Mouse (Mus musculus) cerebellum, adult (tissue): ENCODE measurements around the gene Setd5.

Experiments
- ATAC-seq: cut with Nextera tagmentation; 2 replicates; pipeline ENCODE4 v1.9.2; 2017; ENCODE audit warnings: mild to moderate bottlenecking, moderate library complexity, mixed read lengths; ENCODE audit not compliant: insufficient number of reproducible peaks, low FRiP score, low TSS enrichment

The Setd5 gene

DNA sequence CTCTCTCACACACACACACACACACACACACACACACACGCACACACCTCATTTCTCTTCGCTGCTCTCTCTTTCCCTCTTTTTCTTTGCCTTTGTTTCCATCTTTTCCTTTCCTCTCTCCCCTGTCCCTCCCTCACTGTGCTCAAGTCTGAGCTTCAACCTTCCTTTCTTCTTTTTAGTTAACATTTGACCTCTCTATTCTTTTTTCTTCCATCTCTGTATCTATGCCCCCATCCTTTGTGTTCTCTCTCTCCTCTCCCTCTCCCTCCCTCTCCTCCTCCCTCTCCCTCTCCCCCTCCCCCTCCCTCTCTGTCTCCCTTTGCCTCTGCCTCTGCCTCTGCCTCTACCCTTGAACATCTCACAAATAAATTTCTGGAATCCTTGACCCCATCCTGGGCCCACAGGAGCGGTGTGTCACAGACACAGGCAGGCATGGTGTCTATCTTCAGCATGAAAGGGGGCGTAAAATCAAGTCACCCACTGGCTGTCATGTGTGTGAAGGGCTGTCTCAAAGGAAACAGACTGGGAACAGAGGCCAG lies 102.1 kb downstream of the Setd5 start:
- ATAC-seq: no peak

- ATAC-seq: no peak; the same call in 1 of the 2 replicates
These were observed 107.0 kb downstream of the Setd5 start for GRCm38 (mm10) chr6:113184163-113184562.

DNA sequence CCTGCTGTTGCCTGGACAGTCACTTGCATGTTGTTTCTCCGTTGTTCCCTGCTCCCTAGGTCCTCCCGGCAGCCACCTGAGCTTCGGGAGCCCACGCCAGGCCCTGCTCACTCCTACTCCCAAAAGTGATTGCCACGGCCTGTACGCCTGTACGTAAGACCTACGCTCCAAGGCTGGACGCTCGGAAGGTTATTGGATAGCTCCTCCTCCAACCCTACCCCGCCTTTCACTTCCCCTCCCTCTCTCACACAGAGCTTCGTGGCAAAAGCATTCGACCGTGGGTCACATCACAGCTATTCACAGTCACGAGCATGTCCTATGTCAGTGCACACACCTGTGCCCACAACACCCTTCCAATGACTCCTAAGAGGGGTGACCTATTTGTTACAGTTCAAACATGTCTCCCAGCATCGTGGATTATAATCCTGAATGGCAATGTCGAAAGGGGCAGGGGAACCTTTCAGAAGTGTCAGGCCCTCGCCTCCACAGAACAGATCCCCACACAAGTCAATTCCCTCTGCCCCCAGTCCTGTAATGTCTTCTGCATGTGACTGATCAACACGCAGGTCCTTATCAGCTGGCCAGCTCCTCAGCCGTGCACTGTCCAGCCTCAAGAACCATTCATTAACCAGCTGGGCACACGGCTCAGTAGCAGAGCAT lies 107.8 kb downstream of the Setd5 start:
- ATAC-seq: no peak

DNA sequence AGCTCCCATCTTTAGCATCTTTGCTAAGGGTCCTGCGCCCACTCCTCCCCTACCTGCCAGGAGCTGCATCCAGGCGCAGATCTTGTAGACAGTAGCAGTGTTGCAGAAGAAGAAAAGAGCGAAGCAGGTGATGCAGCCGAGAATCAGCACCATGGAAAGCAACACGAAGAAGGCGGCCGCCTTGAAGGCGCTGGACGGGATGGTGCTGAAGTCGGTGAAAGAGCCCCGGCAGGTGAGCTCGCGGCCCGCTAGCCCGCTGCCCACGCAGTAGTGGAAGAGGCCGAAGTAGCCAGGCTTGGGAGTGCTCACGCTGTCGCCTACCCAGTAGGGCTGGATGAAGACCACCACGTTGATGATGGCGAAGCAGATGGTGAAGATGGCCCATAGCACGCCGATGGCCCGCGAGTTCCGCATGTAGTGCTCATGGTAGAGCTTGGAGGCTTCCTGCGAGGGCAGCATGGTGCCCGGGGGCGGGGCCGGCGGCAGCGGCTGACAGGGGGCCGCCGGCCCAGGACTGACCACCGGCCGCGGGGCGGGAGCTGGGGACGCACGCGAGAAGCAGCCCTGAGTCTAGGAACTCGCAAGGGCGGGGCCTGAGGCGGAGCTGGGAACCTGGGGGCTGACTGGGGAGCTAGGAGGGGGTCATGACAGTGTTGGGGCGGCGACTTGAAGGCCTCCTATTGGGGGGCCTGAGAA lies 116.7 kb downstream of the Setd5 start:
- ATAC-seq: 0 out of 2 replicates have a peak, but pooled peaks have one; percentile 31

- ATAC-seq: no peak
These were observed 117.3 kb downstream of the Setd5 start for GRCm38 (mm10) chr6:113194517-113194840.

DNA sequence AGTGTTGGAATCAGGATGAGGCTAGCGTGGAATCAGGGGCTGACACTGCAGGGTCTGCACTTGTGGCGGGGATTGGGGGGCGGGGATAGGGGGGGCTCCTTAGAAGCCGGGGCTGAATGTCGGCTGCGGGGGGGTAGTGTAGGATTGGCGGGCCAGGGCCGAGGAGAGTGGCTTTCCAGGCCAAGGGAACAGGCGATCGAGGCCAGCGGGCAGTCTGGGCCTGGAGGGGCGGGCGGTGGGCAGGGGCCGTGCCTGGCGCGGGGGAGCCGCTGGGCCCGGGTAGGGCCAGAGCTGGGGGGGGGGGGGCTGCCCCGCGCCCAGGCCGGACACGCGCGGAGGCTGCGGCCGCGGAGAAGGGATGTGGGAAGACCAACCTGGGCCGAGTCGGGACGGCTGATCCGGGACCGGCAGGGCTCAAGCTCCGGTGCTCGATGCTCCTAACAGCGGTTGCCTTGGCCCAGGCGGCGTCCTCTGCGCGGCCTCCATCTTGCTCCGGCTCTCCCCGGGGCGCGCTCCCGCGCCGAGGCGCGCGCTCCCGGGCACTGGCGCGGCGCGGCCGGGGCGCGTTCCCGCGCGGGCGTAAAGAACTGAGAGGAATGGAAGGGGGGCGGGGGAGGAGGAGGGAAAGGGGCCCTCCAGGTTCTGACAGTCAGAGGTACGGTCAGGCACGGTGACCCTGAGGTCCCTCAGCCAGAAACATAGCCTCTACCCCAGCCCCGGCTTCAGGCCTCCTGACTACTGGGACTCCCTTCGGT lies 117.9 kb downstream of the Setd5 start, which contains the start of gene Lhfpl4:
TSS of gene Lhfpl4 (minus strand) at position 544 of the 755 bp plus-strand sequence.
- peak; percentile 82 for ATAC-seq

DNA sequence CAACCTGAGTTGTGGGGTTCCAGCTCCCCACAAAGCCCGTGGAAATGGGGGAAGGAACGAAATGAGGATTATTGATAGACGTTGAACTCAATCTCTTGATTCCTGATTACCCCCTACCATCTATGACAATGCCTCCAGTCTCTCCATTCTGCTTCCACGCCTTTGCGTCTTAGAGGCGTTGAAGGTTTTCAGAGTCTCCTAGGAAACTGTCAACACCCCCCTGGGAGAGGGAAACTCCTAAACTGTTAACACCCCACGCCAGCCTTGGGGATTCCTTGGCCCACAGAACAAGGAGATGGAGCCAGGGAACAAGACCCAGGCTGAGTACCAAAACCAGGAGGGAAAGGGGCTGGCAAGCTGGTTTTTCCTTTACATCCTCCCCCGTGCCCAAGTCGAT lies 118.4 kb downstream of the Setd5 start:
- no peak; the same call in 1 of the 2 replicates for ATAC-seq
